Mouse (Mus musculus): Measurements from ENCODE around the gene Tpcn2.
A peak's percentile ranks its signal among the peaks of the same experiment; 100 is the strongest.

DNA sequence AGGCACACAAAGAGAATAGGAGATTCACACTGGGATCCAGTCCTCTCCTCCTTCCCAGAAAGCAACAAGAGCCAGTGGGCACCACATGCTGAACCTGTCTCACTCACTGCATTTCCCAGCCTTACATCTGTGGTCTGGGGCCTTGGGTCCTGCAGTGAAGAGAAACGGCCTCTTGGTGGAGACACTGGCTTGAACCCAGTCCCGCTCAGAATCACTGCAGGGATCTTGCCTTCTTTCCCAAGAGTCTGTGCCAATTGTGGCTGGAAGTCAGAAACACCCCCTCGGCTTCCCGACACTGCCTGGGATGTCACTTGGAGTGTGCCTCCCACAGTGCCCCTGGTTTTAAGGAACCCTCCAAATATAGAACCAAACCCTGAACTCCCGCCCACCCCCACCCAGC, 5.5 kb upstream of the Tpcn2 start:
- peak; percentile 53 for TF ChIP-seq CTCF (IDR thresholded peaks at IDR 0.05; ENCODE audit: low read depth)
- no peak for TF ChIP-seq EP300 (IDR thresholded peaks at IDR 0.05; ENCODE audit: low read depth)
